Mouse (Mus musculus): Measurements from ENCODE around the gene Arhgef16. TPM values are rescaled to one million over a fixed set of nuclear protein-coding genes. Genes with fewer than 3 reads are reported as not detected.

Gene Arhgef16
- total RNA-seq (2021) (under 1 TPM; 0.46 to 0.59 TPM), polyA plus RNA-seq (2012; rRNA removed) (0.27 and 0.49 TPM in 2 replicates)
- long read RNA-seq, partial matches to known transcripts = 0 of 1 reads
- long read RNA-seq, other reads (novel, unspliced or antisense) = 1 of 1 reads

- DNase-seq = peak; percentile 18
Measured at GRCm38 (mm10) chr4:154301466-154301881, at the start of gene Arhgef16. Arhgef16 (minus strand) TSS chr4:154301676.

GRCm38 (mm10) chr4:154348197-154348786 lies 46.8 kb upstream of the Arhgef16 start:
- DNase-seq = no peak

GRCm38 (mm10) chr4:154346731-154347522 lies 45.5 kb upstream of the Arhgef16 start:
- no peak for DNase-seq

GRCm38 (mm10) chr4:154336650-154337049 lies 35.2 kb upstream of the Arhgef16 start:
- no peak for DNase-seq

- no peak for DNase-seq
Measured at GRCm38 (mm10) chr4:154335761-154336160, 34.3 kb upstream of the Arhgef16 start, which contains the start of gene B230104I21Rik. B230104I21Rik (plus strand) TSS chr4:154336127.

GRCm38 (mm10) chr4:154334699-154335402 lies 33.4 kb upstream of the Arhgef16 start:
- DNase-seq = peak; percentile 30

GRCm38 (mm10) chr4:154333300-154333699 lies 31.8 kb upstream of the Arhgef16 start:
- peak; percentile 15 for DNase-seq

GRCm38 (mm10) chr4:154331271-154331670 lies 29.8 kb upstream of the Arhgef16 start:
- no peak for DNase-seq

GRCm38 (mm10) chr4:154330001-154330400 lies 28.5 kb upstream of the Arhgef16 start:
- DNase-seq = no peak

- DNase-seq = peak; percentile 50
Measured at GRCm38 (mm10) chr4:154328836-154329235, 27.4 kb upstream of the Arhgef16 start.

GRCm38 (mm10) chr4:154328431-154328830 lies 27.0 kb upstream of the Arhgef16 start:
- no peak for DNase-seq

- DNase-seq = no peak
Measured at GRCm38 (mm10) chr4:154325410-154325809, 23.9 kb upstream of the Arhgef16 start.

GRCm38 (mm10) chr4:154313622-154313967 lies 12.1 kb upstream of the Arhgef16 start:
- no peak for DNase-seq

GRCm38 (mm10) chr4:154312935-154313621 lies 11.6 kb upstream of the Arhgef16 start:
- DNase-seq = no peak

GRCm38 (mm10) chr4:154312143-154312812 lies 10.8 kb upstream of the Arhgef16 start:
- DNase-seq = no peak

GRCm38 (mm10) chr4:154310576-154311262 lies 9.2 kb upstream of the Arhgef16 start:
- no peak for DNase-seq

GRCm38 (mm10) chr4:154309131-154309530 lies 7.7 kb upstream of the Arhgef16 start:
- no peak for DNase-seq

- DNase-seq = no peak
Measured at GRCm38 (mm10) chr4:154299541-154300271, 1.8 kb downstream of the Arhgef16 start.

GRCm38 (mm10) chr4:154297761-154298160 lies 3.7 kb downstream of the Arhgef16 start:
- DNase-seq = no peak

- peak; percentile 14 for DNase-seq
Measured at GRCm38 (mm10) chr4:154294262-154294731, 7.2 kb downstream of the Arhgef16 start.
